Mouse (Mus musculus) liver, adult 2 months (tissue): ENCODE measurements around the gene Srbd1.

Source experiments
- CTCF ChIP-seq: fragments of 200-500 bp; IDR thresholded peaks from 2 replicates; pipeline ENCODE4 v1.5.1; 2011; ENCODE audit warnings: low read depth, low read length, control low read depth
- POLR2A ChIP-seq: fragments of 200-500 bp; IDR thresholded peaks from 2 replicates; pipeline ENCODE4 v1.6.1; 2011; ENCODE audit warnings: low read length, control low read depth; ENCODE audit not compliant: insufficient read depth; ENCODE audit errors: extremely low read depth

GRCm38 (mm10) chr17:85941141-85941738, 203.7 kb downstream of the Srbd1 start:
- TF ChIP-seq CTCF (no peak), POLR2A (no peak)
